Mouse (Mus musculus) megakaryocyte, adult 5-6 weeks (primary cell): ENCODE measurements around the gene Frmd6. TPM values are rescaled to one million over a fixed set of nuclear protein-coding genes. Genes with fewer than 3 reads are reported as not detected.

Source experiments
- ATAC-seq: 2 replicates; pipeline ENCODE4 v1.8.0; 2016; ENCODE audit warnings: mild to moderate bottlenecking, inconsistent platforms; ENCODE audit not compliant: poor library complexity, severe bottlenecking
- total RNA-seq, 2 experiments: library from RNA; stranded (forward) in 1 of 2; stranded (reverse) in 1 of 2; fragments of 153-499, 151-499 nt in 1 of 2; fragments of 221-1000, 200-1000 nt in 1 of 2; gene quantifications; 2 replicates each; pipeline versions ENCODE4 v1.2.3 to v1.2.4; 2015 to 2017

The Frmd6 gene
- total RNA-seq, 2 experiments from 2014 or later, result 0.69 to 1.0 TPM

- ATAC-seq, result no peak
These were observed 65.7 kb downstream of the Frmd6 start for GRCm38 (mm10) chr12:70890874-70891470.

DNA sequence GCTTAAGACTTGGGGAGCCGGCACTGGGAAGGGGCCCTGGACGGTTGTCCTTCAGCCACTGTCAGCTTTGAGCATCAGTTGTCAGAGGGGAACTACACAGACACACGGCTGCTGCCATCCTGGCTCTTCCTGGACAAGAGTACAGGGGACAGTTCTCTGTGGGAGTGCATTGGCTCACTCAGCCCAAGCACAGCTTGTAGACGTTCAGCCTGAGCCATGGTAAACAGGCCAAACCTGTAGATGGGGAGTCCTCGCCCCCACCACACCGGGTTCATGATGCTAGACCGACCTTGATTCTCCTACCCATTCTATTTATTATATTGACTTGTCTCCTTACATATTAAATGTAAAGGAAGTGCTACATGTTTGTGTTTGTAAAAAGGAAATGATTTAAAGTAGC lies 70.0 kb downstream of the Frmd6 start:
- ATAC-seq, result no peak

GRCm38 (mm10) chr12:70896068-70896467 lies 70.8 kb downstream of the Frmd6 start:
- ATAC-seq, result no peak

DNA sequence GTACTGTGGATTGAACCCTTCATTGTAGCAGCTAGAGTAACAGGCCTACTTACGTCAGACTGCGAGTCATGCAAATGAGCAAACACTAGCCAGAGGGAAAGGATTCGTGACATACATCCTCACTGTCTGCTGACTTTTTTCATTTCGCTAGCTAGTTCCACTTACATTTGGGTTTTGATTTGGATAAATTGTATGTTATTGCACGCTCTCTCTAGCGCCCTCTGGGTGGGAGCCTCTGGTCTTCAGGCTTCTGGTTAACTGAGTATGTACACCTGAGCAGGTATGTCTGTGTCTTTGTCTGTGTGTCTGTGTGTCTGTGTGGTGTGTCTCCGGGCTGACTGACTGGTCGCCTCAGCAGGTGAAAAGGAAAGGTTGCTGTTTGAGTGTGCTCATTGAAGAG lies 72.1 kb downstream of the Frmd6 start:
- no peak for ATAC-seq

GRCm38 (mm10) chr12:70898450-70898849 lies 73.1 kb downstream of the Frmd6 start:
- ATAC-seq, result 0 out of 2 replicates have a peak, but pooled peaks have one; percentile 38

DNA sequence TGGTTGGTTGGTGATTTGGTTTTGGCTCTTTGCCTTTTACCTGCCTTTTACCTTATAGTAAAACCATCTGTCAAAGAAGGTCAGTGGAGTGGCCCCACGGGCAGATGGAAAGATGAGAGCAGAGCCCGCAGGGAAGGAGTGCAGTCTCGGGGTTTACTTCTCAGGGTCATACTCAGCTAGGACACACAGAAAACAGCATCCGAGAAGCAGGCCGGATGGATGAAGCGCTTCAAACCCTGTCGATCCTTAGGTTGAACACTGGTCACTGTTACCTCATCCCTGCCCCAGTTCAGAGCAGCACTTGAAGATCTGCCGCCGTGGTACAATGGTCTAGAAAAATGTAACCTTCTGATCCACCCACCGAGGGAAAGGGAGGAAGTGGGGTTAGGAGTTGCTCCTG lies 79.2 kb downstream of the Frmd6 start:
- no peak for ATAC-seq

DNA sequence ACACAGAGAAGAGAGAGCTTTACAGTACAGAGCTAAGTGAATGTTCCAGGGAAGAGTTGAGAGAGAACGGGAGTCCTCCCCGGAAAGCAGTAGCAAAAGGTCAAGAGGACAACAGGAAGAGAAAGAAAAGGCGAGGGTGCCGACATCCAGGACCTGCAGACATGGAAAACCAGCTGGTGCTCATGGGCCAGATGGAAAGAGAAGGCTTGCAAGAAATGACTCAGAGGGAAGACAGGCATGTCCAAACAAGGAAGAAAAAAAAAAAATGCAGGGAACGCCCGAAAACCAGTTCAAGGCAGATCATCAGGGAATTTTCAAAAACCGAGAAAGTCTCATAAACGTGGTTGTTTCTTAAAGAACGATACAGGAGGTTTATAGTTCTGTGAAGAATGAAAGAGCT lies 81.6 kb downstream of the Frmd6 start:
- no peak for ATAC-seq

GRCm38 (mm10) chr12:70907651-70908050 lies 82.3 kb downstream of the Frmd6 start:
- ATAC-seq, result no peak

GRCm38 (mm10) chr12:70908076-70908475 lies 82.8 kb downstream of the Frmd6 start:
- ATAC-seq, result no peak

- peak; percentile 72 for ATAC-seq
These were observed 85.0 kb downstream of the Frmd6 start for GRCm38 (mm10) chr12:70910241-70910720.

DNA sequence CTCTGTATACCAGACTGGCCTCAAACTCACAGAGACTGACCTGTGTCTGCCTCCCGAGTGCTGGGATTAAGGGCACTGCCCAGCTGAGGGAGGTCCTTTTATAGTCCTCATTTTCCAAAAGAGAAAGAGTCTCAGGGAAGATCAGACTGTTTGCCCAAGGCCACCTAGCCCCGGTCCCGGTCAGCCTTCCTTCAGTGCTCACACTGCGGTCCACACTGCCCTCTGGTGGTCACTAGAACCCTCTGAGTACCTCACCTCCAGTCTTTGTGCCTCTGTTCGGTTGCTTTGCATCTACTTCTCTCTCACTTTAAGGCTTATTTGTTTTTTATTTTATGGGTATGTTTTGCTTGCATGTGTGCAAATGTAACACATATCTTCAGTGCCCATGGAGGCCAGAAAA lies 85.7 kb downstream of the Frmd6 start:
- peak; percentile 65 for ATAC-seq

DNA sequence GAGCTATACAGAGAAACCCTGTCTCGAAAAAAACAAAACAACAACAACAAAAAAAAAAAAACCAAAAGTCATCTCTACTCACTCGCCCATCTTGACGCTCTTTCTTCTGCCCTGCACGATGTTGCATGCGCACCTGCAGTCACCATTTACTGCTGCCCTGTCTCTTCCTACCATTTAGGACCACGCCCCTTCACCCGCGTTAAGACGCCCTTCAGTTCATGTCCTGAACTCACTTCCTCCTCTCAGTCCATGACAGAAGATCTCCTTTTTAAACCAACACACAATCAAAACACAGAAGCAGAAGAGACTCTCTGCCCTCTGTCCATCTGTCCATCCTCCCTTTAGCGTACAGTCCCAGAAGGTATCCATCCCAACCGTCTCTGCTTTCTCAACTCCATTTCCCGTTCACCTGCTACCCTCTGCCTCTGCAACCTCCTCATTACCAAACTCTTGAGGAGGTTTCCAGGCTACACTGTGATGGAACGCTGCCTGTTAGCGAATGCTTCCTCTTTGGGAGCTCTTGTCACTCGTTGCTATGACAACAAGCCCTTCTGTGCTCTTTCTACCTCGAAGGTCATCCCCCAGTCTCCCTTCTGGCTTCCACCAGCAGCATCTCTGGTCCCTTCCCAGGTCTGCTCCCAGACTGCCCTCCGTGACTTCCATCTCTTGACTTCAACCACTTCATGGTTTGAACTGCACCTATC lies 86.5 kb downstream of the Frmd6 start:
- peak; percentile 59 for ATAC-seq

DNA sequence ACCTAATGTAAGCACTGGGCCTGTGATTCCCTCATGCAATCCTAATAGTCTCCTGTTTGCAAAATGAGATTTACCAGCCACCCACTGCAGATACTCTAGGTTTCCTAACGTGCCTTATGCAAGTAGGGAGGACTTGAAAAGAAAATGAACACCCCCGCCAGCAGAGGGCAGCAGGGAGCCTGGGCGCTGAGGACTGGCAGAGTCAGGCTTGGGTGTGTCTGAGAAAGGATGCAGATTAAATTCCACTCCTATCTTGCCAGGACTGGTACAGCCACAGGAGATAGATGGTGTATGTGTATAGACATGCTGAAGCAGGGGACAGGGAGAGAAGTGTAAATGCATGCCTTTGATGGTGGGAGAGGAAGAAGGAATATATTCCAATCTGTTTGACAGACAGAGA lies 88.1 kb downstream of the Frmd6 start:
- peak; percentile 62 for ATAC-seq

GRCm38 (mm10) chr12:70914387-70914786 lies 89.1 kb downstream of the Frmd6 start:
- no peak for ATAC-seq

DNA sequence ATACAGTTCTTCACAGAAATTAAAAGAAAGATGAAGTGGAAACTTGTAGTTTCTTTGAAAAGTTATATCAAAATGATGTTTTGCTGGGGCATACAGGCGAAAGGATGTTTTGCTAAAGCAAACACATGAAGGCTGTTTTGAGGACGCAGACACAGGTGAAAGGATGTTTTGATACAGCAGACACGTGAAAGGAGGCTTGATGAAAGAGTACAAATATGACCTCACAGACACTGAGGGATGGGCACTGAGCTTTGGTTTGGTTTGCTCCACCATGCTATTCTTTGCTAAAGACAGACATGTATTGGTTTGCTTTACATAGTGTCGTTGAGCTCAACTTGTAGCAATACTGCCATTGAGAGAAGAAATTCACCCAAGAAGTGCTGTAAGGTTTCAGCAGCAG lies 104.5 kb downstream of the Frmd6 start:
- ATAC-seq, result no peak

DNA sequence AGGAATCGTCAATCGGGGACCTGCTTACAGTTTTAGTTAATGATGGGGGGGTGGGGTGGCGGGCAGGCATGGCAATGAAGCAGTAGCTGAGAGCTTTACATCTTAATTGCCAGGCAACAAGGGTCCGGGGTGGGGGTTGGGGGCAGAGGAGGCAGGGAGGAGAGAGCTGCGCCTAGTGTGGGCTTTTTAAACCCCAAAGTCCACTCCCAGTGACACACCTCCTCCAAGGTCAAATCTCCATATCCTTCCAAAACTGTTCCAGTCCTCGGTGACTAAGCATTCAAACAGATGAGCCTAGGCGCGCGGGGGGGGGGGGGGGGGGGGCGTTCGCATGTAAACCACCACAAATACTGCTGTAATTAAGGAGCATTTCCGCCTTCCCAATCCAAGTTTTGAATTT lies 111.8 kb downstream of the Frmd6 start:
- ATAC-seq, result no peak

DNA sequence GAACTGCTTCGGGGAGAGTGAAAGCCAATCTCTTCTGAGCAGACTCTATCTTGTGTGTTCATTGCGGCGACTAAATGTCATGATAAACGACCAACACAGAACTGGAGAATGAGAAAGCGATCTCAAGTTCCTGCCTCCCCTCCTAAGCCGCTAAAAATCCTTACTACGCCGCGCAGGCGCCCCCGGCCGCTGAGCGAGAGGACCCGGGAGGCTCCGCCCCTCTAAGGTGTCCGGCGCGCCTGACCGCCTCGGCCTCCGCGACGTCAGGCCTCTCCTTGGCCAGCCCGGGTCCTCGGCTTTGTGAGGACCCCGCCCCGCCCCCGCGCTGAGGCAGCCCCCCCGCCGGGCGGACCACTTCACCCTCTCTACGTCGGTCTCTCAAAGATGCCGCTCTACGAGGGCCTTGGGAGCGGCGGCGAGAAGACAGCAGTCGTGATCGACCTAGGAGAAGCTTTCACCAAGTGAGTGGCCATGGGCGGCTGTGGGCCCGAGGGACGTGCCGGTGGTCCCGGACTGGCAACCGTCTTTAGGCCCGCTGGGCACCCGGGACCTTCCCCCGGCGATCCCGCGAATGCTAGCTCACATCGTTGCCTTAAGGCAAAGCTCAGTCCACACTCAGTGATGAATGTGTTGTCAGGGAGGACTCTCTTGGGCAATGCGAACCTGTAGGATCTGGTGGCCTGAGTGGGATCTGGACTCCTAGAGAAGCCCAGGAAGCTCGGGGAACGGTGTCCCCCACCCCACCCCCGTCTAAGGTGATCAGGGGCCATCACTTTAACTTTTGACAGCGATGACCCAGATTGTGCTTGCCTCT lies 112.5 kb downstream of the Frmd6 start, which contains the start of gene Actr10:
TSS of gene Actr10 (plus strand) at position 287 of the 814 bp plus-strand sequence.
- ATAC-seq, result peak; percentile 100

DNA sequence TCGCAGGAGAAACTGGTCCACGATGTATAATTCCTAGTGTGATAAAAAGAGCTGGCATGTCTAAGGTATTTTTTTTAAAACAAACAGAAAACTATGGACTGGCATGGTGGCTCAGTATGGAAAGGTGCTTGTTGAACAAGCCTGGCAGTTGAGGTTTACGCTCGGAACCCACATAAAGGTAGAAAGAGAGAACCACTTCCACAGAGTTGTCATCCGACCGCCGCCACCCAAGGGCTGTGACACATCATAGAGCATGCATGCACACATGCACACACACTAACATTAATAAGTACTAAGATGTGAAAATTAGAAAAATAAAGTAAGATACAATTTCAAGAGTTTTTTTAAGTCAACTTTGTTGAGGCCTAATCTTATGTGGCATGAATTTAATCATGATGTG lies 115.5 kb downstream of the Frmd6 start:
- no peak for ATAC-seq

DNA sequence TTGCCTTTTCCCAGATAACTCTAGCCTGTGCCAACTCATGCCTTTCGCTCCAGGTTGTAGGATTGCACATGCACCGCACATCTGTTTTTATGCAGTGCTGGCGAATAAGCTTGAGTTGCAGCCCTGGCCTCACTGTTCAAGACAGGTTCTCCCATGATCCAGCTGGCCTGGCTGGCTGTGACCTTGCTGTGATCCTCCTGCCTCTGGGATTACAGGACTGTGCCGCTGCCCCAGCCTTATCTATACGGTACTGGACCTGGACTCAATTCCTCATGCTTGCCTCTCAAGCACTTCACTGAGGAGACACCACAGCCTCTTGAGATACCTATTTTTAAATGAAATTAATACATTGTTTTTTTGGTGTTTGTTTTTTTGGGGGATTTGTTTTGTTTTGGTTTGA lies 118.9 kb downstream of the Frmd6 start:
- no peak for ATAC-seq

DNA sequence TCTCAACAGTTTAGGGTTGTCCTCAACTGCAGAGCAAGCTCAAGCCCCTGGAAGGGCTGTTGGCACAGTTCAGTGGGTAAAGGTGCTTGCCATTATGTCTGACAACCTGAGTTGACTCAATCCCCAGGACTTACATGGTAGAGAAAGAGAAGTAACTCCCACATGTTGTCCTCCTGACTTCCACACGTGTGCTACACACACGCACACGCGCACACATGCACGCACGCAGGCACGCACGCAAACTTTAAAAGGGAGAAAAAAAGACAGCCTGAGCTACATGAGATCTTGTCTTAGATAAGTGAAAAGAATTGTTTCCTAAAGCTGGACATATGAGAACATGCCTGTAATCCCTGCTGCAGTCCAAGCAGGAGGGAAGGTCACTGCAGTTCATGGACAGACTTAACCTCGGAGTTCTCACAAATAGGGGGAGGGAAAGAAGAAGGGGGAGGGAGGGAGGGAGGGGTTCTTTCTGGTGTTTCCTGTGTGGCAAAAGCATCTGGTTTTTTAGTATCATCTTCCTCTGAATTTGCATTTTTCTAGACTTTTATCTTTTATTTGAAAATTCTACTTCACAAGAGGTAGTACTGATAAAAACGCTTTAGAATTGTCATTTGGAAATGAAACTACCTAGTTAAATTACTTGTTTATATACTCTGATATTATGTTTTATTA lies 121.4 kb downstream of the Frmd6 start:
- ATAC-seq, result no peak
